Mouse (Mus musculus) CD4-positive, CD25-positive, alpha-beta regulatory T cell, adult 2 months (primary cell): ENCODE data around the gene Asprv1.

ENCODE experiments used
- DNase-seq: peaks from one replicate; pipeline ENCODE4 v3.0.0-alpha.2; 2012; ENCODE audit warnings: low read depth, low spot score

Asprv1 gene

GRCm38 (mm10) chr6:86665560-86666307 lies 37.8 kb downstream of the Asprv1 start:
- DNase-seq: no peak

- DNase-seq: peak; percentile 83
Observed at GRCm38 (mm10) chr6:86667061-86667460, 39.1 kb downstream of the Asprv1 start.

- DNase-seq: no peak
Observed at GRCm38 (mm10) chr6:86668580-86669239, 40.7 kb downstream of the Asprv1 start, which contains the start of gene Mxd1. Gene Mxd1, minus strand, starts transcription at chr6:86669161.

- DNase-seq: peak; percentile 99
Observed at GRCm38 (mm10) chr6:86669240-86669727, 41.3 kb downstream of the Asprv1 start.

DNA sequence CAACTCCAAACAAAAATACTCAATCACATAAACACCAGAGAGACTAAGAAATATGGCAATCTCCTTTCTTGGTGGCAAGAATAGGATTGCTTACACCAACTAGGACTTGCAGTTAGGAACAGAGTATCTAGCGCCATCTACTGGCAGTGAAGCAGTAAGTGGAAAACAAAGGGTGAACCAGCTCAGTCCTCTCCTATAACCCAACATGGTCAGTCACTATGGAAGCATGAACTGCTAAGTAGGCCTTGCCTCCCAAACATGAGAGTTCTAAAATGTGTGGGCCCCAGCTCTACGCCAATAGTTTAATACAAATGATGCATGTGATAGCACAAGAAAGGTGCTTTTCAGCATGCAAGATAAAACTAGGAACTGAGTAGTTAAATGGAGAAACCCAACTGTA lies 42.9 kb downstream of the Asprv1 start:
- DNase-seq: peak; percentile 89

DNA sequence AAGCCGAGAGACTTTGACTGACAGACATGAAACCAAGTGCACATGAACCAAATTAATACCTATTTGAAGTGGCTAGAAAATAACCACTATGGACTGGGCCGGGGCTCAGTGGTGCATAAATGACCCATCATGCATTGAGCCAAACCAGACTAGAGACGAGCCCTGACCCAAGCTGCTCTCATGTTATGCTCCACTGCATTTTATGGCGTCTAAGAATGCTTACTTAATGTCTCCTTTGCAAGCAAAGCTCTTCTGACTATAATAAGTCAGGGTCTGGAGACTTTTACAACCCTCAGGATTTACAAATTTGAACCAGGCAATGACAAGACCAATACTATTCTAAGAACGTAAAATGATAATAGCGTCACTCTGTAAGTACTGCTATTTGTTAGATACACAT lies 50.4 kb downstream of the Asprv1 start:
- DNase-seq: no peak
